Mouse (Mus musculus): ENCODE results near the gene Ins2. TPM values are rescaled to one million over a fixed set of nuclear protein-coding genes. Genes with fewer than 3 reads are reported as not detected.

Ins2 gene
- polyA plus RNA-seq, 1 experiment from 2014 or later: not detected

DNA sequence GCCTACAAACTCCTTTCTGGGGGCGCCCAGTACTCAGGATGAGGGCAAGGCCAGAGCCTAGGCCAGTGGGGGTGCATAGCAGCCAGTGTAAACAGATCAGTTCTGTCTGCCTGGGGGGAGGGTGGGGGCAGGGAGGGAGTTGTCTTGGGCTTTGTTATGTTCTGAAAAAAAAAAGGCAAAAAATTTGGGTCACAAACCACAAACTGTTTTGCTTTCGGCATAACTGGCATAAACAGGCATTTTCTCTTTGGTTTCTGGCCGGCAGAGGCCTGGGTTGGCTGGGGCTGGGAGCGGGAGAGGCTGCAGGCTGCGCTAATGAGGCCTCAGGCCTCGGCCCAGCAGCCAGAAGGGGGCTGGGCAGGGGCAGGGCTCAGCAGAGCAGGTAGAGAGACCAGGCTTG lies 96.5 kb downstream of the Ins2 start:
- Histone ChIP-seq H3K27ac (ENCODE audit: low read length) (no peak overlapping the region), H3K9me3 (ENCODE audit: control insufficient read depth, low read length) (no peaks in the 10 kb centered on the region), H3K9ac (ENCODE audit: low read length) (no peak overlapping the region), H3K27me3 (ENCODE audit: control insufficient read depth, insufficient read depth, low read depth, low read length) (no peaks in the 10 kb centered on the region), H3K36me3 (ENCODE audit: control insufficient read depth, insufficient read depth, low read length) (no peaks in the 10 kb centered on the region), H3K4me1 (replicated peaks; ENCODE audit: control insufficient read depth, insufficient read depth, low read length) (no peaks in the 10 kb centered on the region), H3K4me3 (ENCODE audit: low read length) (no peak overlapping the region), H3K4me2 (ENCODE audit: low read depth, low read length) (no peak overlapping the region)
- ATAC-seq (ENCODE audit: low read depth): no peak
- 38% methylated on average over 6 of the region's 6 CpGs for WGBS

DNA sequence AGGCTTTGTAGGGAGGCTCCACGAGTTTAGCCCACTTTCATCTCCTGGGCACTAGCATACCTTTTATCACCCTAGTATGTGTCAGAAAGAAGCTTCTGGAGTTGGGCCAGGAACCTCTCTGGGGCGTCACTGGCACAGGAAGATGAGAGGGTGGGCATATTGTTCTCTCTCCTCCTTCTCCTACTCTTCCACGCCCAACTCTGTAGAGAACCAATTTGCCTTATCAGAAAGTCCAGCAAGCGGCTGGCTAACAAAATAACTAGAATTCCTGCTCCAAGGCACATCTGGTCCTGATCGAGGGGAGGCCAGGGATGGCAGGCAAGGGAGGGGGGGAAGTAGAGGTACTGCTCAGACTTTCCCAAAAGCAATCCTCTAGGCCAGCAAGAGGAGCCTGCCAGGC lies 98.1 kb downstream of the Ins2 start:
- 8% methylated on average over 5 of the region's 5 CpGs for WGBS
- no peaks in the 10 kb centered on the region for H3K4me1 ChIP-seq (replicated peaks; ENCODE audit: control insufficient read depth, insufficient read depth, low read length)
- no peak overlapping the region for H3K9ac ChIP-seq (ENCODE audit: low read length)
- H3K4me2 ChIP-seq (ENCODE audit: low read depth, low read length): no peak overlapping the region
- ATAC-seq (ENCODE audit: low read depth): 0 out of 2 replicates have a peak, but pooled peaks have one; percentile 45
- no peaks in the 10 kb centered on the region for H3K27me3 ChIP-seq (ENCODE audit: control insufficient read depth, insufficient read depth, low read depth, low read length)
- H3K4me3 ChIP-seq (ENCODE audit: low read length): no peak overlapping the region
- H3K36me3 ChIP-seq (ENCODE audit: control insufficient read depth, insufficient read depth, low read length): no peaks in the 10 kb centered on the region
- H3K27ac ChIP-seq (ENCODE audit: low read length): no peak overlapping the region
- no peaks in the 10 kb centered on the region for H3K9me3 ChIP-seq (ENCODE audit: control insufficient read depth, low read length)

DNA sequence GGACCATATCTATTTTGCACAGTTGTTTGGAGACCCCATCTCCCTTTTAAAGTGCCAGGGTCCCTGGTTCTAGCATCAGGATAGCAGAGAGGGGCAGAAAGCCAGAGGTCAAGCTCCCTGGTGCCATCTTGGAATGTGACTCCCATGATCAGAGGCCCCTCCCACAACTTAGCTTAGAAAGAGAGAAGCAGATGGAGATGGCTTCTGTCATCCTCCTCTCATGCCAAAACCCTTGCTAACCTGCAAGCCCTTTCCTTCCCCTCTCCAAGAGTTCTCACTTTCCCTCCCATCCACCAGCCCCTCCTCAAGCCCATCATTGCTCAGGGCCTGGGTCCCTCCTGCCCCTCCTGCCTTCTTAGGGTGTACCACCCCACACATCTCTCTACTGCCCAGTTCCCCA lies 107.0 kb downstream of the Ins2 start:
- Histone ChIP-seq H3K4me1 (replicated peaks; ENCODE audit: control insufficient read depth, insufficient read depth, low read length) (no peaks in the 10 kb centered on the region; the same call in 1 of the 2 replicates), H3K27ac (ENCODE audit: low read length) (no peak overlapping the region)

DNA sequence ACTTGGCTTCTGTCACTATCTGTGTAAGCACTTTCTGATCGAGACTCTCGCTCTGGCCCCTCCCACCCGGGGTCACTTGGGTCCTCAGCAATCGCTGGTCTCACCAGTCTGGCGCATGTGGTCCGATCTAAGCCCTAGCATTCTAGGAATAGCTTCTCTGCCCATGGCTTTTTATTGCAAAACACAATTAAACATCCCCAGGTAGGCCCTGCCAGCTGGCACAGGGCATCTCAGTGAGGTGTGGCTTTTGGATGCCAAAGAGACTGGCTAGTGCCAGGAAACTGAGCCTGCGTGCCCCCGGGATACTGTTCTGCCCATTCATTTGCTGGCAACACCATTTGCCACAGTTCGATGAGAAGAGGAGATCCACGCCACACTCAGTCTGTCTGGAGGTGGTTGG lies 112.5 kb downstream of the Ins2 start:
- Histone ChIP-seq H3K27me3 (ENCODE audit: control insufficient read depth, insufficient read depth, low read depth, low read length) (no peaks in the 10 kb centered on the region), H3K36me3 (ENCODE audit: control insufficient read depth, insufficient read depth, low read length) (no peaks in the 10 kb centered on the region), H3K9ac (ENCODE audit: low read length) (no peak overlapping the region), H3K9me3 (ENCODE audit: control insufficient read depth, low read length) (no peaks in the 10 kb centered on the region), H3K4me1 (replicated peaks; ENCODE audit: control insufficient read depth, insufficient read depth, low read length) (no peaks in the 10 kb centered on the region), H3K4me3 (ENCODE audit: low read length) (no peak overlapping the region), H3K4me2 (ENCODE audit: low read depth, low read length) (no peak overlapping the region), H3K27ac (ENCODE audit: low read length) (no peak overlapping the region)
- WGBS: 67% methylated on average over 10 of the region's 10 CpGs
- no peak for ATAC-seq (ENCODE audit: low read depth)

More for the DNA sequence above, 107.0 kb downstream of the Ins2 start:
- H3K4me2 ChIP-seq (ENCODE audit: low read depth, low read length): no peak overlapping the region
- no peak overlapping the region for H3K4me3 ChIP-seq (ENCODE audit: low read length)
- H3K27me3 ChIP-seq (ENCODE audit: control insufficient read depth, insufficient read depth, low read depth, low read length): no peaks in the 10 kb centered on the region
- H3K9ac ChIP-seq (ENCODE audit: low read length): no peak overlapping the region
- no peak for ATAC-seq (ENCODE audit: low read depth)
- H3K36me3 ChIP-seq (ENCODE audit: control insufficient read depth, insufficient read depth, low read length): no peaks in the 10 kb centered on the region
- H3K9me3 ChIP-seq (ENCODE audit: control insufficient read depth, low read length): no peaks in the 10 kb centered on the region

DNA sequence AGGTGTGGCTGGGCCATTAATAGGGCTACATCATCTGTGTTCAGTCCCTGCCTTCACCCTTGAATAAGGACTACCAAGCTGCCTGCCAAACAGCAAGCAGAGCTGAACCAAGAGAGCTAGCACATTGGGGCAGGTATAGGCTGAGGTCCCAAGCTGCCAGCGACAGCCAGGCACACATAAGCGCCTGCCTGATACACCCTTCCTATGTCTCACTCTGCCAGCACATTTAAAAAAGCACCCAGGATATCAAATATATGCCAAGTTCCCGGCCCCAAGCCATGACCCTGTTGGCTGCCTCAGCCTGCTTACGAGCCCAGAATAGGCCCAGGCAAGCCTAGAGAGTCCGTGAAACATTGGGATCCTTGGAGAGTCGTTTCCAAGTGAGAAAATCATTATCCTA lies 113.4 kb downstream of the Ins2 start:
- Histone ChIP-seq H3K4me1 (replicated peaks; ENCODE audit: control insufficient read depth, insufficient read depth, low read length) (no peaks in the 10 kb centered on the region), H3K9me3 (ENCODE audit: control insufficient read depth, low read length) (no peaks in the 10 kb centered on the region), H3K4me2 (ENCODE audit: low read depth, low read length) (no peak overlapping the region), H3K36me3 (ENCODE audit: control insufficient read depth, insufficient read depth, low read length) (no peaks in the 10 kb centered on the region), H3K4me3 (ENCODE audit: low read length) (no peak overlapping the region), H3K27ac (ENCODE audit: low read length) (no peak overlapping the region), H3K9ac (ENCODE audit: low read length) (no peak overlapping the region), H3K27me3 (ENCODE audit: control insufficient read depth, insufficient read depth, low read depth, low read length) (no peaks in the 10 kb centered on the region)
- 76% methylated on average over 6 of the region's 6 CpGs for WGBS
- no peak for ATAC-seq (ENCODE audit: low read depth)

MicroRNA genes within 50 kb of the gene (microRNA counts, 519-probe panel; counts per million panel counts)
- 1,768 counts per million, percentile 27 among the panel's probes with 10 or more counts for microRNA mmu-miR-483

Small RNAs within 50 kb of the gene (microRNA-seq; reads per million reads assigned to microRNA genes)
- gene Mir483: 668 reads per million, percentile 71 among the genes with 10 or more reads in this experiment

Other genes with a start within 250 kb of the Ins2 start
- 17.9 and 50.7 TPM in 2 replicates for gene Tnnt3, start 244.5 kb downstream of the Ins2 start, polyA plus RNA-seq (2015; fragmentation: Nextera tagmentation; extraction: Ambion mirVana)
- 17.2 and 22.4 TPM in 2 replicates for gene Mrpl23, start 210.7 kb downstream of the Ins2 start, polyA plus RNA-seq (2015; fragmentation: Nextera tagmentation; extraction: Ambion mirVana)
- gene Igf2, start 76.6 kb downstream of the Ins2 start, polyA plus RNA-seq (2015; fragmentation: Nextera tagmentation; extraction: Ambion mirVana): 457 and 496 TPM in 2 replicates
- not detected in 2 replicates for gene Gm49394, start 73.4 kb downstream of the Ins2 start, polyA plus RNA-seq (2015; fragmentation: Nextera tagmentation; extraction: Ambion mirVana)
- gene Th, start 187.7 kb upstream of the Ins2 start, polyA plus RNA-seq (2015; fragmentation: Nextera tagmentation; extraction: Ambion mirVana): 1.1 and 1.9 TPM in 2 replicates
- gene Ascl2, start 225.9 kb upstream of the Ins2 start, polyA plus RNA-seq (2015; fragmentation: Nextera tagmentation; extraction: Ambion mirVana): 3.2 and 3.4 TPM in 2 replicates